Mouse (Mus musculus) left cerebral cortex, adult 8-10 months (tissue): ENCODE measurements around the gene Cnn1. TPM values are rescaled to one million over a fixed set of nuclear protein-coding genes. Genes with fewer than 3 reads are reported as not detected.

Experiments
- DNase-seq, 2 experiments: peaks; one replicate each; pipeline ENCODE4 v3.0.0; 2022; ENCODE audit warnings: low spot score in 2 of 2
- total RNA-seq, 4 experiments: library from RNA; stranded (reverse); gene quantifications; 2 replicates each; pipeline ENCODE4 v1.2.4; 2022

The Cnn1 gene
- 1 to 10 TPM in 1 of 4 experiments, under 1 TPM in 3; 0.37 to 1.2 (median 0.59) TPM for total RNA-seq

- DNase-seq: no peak
Observed at GRCm38 (mm10) chr9:22098993-22099696, at the start of gene Cnn1. Cnn1 (plus strand) TSS chr9:22099216.

DNA sequence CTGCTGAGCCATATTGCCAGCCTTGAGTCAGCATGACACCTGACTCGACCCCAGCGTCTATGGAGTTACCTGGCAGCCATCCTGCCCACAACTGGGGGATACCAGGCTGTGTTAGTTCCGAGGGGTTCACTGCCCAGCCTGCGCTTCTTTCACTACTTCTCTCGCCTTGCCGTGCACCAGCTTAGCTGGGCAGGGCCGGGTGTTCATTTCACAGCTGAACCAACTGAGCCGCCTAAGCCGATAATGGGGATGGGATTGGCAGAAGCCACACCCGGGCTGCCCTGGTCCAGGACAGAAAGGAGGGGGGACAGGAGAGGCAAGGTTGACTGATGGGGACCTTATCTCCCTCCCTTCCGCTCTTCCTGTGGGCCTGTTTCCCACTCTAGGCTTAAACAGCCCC lies 49.7 kb upstream of the Cnn1 start:
- DNase-seq: no peak

GRCm38 (mm10) chr9:22049721-22050270 lies 49.2 kb upstream of the Cnn1 start:
- DNase-seq: no peak

- DNase-seq: peak; percentile 56 to 80
Observed at GRCm38 (mm10) chr9:22050351-22050889, 48.6 kb upstream of the Cnn1 start.

DNA sequence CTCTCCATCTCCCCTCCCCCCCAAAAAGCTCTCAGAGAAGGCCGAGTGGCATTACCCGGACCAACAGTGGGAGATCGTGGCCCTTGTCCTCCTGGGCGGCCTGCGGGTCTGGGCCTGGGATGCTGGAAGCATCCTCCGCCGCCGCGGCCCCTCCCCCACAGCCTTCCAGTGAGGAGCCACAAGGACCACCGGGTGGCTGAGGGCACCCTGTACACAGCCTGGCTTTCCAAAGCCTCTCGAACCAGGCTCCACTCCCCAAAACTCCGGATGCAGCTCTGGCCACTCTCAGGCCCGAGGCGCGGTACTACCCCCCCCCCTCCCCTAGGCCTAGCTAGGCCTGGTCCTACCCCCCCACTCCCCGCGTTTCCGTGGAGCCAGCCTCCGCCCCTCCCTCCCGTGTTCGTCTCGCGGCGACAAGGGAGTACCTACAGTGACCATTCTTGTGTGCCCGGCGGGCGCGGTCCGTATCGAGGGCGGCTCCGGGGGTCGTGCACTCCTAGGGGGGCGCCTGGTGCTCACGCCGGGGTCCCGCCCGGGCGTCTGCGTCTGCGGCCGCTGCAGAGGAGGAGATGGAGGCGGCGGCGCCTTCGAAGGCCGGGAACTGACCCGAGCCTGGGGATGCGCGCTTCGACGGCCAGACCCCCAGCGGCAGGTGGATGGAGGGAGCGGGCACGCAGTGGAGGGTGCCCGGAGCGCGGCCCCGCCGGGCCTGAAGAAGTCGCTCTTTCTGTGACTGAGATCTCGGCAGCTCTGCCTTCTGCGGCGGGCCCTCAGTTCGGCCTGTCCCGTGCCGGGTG lies 47.7 kb upstream of the Cnn1 start:
- peak in 1 of 2 experiments; percentile 39 for DNase-seq

- peak; percentile 63 to 84 for DNase-seq
Observed at GRCm38 (mm10) chr9:22051958-22052254, 47.1 kb upstream of the Cnn1 start, which contains the start of gene Elavl3. Elavl3 (minus strand) TSS chr9:22052023.

DNA sequence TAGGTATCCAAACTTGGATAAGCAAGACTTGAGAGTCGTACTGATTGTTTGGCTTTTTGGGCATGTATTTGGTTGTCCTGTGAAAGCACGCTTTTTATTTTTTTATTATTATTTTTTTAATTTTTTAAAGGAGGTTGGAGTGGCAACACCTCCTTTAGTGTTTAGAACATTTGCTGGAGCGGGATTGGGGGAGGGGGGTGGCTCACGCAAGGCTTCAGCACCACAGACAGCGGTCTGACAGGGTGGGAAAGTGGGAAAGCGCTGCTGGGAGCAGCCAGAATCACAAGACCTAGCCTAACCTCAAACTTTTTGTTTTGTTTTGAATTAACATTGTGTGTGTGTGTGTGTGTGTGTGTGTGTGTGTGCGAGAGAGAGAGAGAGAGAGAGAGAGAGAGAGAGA lies 45.4 kb upstream of the Cnn1 start:
- no peak for DNase-seq

GRCm38 (mm10) chr9:22054411-22055076 lies 44.5 kb upstream of the Cnn1 start:
- peak; percentile 74 to 83 for DNase-seq

- no peak for DNase-seq
Observed at GRCm38 (mm10) chr9:22055713-22056112, 43.3 kb upstream of the Cnn1 start.

GRCm38 (mm10) chr9:22056303-22056910 lies 42.6 kb upstream of the Cnn1 start:
- no peak for DNase-seq

GRCm38 (mm10) chr9:22057031-22057517 lies 41.9 kb upstream of the Cnn1 start:
- DNase-seq: no peak

GRCm38 (mm10) chr9:22058011-22058424 lies 41.0 kb upstream of the Cnn1 start:
- DNase-seq: peak in 1 of 2 experiments; percentile 47

DNA sequence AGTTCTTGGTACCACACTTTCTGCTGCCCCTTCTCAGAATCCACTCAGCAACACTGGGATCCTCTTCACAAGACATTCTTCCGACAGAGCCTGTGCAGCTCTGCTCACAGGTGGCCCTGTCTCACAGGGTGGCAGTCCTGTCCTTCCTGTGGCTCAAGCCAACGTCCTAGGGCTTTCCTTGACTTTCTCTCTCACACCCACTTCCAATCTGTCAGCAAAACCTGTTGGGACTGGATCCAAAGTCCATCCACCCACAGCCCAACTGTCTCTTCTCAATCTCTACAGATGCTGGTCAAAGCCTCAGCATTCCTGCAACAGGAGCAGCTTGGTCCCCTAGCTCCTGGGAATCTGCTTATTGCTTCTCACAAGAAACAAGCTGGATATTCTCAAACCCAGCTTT lies 37.7 kb upstream of the Cnn1 start:
- DNase-seq: peak in 1 of 2 experiments; percentile 78

DNA sequence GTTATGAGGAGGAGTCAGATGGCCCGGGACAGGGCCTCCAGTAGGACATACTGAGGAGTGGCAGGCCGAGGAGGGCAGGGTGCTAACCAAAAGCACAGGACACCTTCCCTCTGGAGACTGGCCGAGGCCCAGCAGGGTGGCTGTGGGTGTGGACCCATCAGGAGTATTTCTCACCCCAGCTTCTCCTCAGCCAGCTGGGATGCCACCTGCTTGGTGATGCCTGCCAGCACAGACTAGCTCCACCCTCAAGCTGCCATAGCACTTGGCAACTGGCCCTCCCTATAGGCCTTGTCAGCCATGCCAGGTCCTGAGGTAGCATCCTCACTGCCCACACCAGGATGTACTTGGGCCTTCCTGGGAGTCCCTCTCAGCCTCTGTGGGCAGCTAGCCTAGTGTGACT lies 34.7 kb upstream of the Cnn1 start:
- DNase-seq: peak in 1 of 2 experiments; percentile 57

GRCm38 (mm10) chr9:22065642-22066041 lies 33.4 kb upstream of the Cnn1 start:
- no peak for DNase-seq

- DNase-seq: no peak
Observed at GRCm38 (mm10) chr9:22066433-22066832, 32.6 kb upstream of the Cnn1 start.

- no peak for DNase-seq
Observed at GRCm38 (mm10) chr9:22067195-22067594, 31.8 kb upstream of the Cnn1 start.

DNA sequence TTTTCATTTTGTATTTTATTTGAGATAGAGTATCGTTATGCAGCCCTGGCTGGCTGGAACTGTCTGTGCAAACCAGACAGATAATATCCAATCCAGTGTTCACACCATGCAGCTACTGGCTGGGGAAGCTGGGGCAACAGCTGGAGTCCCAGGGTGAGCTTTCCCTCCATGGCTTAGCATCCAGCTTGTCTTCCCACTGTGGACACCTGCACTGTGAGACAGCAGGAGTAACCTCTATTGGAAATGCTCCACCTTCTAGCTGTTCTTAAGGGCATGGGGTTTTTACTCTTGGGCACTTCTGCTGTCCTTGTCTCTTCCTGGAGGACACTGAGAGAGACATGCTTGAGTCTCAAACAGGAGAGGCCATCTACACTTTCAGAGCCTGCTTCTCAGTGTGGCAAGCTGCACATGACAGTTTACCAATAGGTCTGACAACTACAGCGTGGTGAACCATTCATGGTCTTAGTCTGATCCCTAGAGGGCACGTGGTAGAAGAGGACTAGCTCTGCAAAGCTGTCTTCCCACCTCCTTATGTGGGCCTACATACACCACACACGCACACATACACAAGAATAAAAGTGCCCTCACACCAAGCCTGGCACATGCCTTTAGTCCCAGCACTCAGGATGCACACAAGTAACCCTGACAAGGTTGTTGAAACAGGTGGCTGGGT lies 29.0 kb upstream of the Cnn1 start:
- no peak for DNase-seq

DNA sequence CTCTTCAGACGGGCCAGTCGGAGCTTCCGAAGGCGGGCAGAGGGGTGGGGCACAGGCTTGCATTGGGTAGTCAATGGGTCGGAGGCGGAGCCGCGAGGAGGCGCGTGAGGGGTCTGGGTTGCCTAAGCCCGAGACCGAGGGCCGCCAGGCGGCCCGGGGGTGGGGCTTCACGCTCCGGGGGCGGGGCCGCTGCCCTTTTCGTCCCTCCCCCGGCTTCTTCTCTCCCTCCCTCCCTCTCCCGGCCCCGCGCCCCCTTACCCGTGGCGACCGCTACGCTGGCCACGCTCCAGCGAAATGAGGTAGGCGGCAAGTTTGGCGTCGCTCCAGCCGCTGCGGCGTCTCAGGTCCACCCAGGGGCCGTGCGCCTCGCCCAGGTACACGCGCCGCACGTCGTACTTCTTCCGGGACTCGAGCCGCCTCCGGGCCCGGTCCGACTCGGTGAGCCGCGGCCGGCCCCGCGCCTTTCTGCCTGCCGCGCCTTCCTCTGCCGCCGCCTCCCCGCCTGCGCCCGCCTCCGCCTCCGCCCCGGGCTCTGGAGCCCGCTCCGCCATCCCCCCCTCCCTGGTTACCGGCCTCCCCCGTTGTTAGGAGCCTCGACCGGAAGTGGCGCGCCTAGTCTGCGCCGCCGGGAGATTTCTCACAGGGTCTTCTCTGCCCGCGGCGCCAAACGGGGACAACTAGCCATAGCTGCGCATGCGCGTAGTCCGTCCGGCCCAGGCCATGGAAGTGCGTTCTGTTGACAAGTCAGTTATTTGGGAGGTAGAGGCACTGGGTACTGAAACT lies 28.0 kb upstream of the Cnn1 start, which contains the start of the genes Gm49318 and Zfp653:
Gene Gm49318 (minus strand): TSS at position 469 of the 783 bp plus-strand sequence.
Gene Zfp653 (minus strand): TSS at position 586 of the 783 bp plus-strand sequence.
- peak; percentile 92 to 97 for DNase-seq
